Mouse (Mus musculus) spleen, adult 2 months (tissue): Measurements from ENCODE around the gene Prpf4. TPM values are rescaled to one million over a fixed set of nuclear protein-coding genes. Genes with fewer than 3 reads are reported as not detected.

ENCODE experiments used
- DNase-seq, 2 experiments: peaks; one replicate each; pipeline versions ENCODE4 v3.0.0 to v3.0.0-alpha.2; 2012 to 2021; ENCODE audit warnings: low spot score in 2 of 2, low read depth in 1 of 2
- H3K27ac ChIP-seq: fragments of 200-500 bp; 2 replicates; pipeline ENCODE4 v1.5.1; 2012; ENCODE audit warnings: low read length, inconsistent platforms; ENCODE audit not compliant: insufficient read depth
- H3K27me3 ChIP-seq: fragments of 200-500 bp; 2 replicates; pipeline ENCODE4 v1.6.1; 2012; ENCODE audit warnings: mild to moderate bottlenecking, moderate library complexity, low read length, inconsistent platforms; ENCODE audit not compliant: control insufficient read depth, insufficient read depth
- H3K36me3 ChIP-seq: fragments of 200-500 bp; 2 replicates; pipeline ENCODE4 v1.6.1; 2012; ENCODE audit warnings: mild to moderate bottlenecking, low read length, inconsistent platforms; ENCODE audit not compliant: control insufficient read depth, insufficient read depth
- H3K4me1 ChIP-seq: fragments of 200-500 bp; 2 replicates; pipeline ENCODE4 v1.6.1; 2011; ENCODE audit warnings: inconsistent platforms; ENCODE audit not compliant: control insufficient read depth, insufficient read depth, insufficient read length
- H3K4me3 ChIP-seq: fragments of 200-500 bp; 2 replicates; pipeline ENCODE4 v1.5.1; 2011; ENCODE audit warnings: mild to moderate bottlenecking, inconsistent platforms; ENCODE audit not compliant: insufficient read depth, insufficient read length; ENCODE audit errors: extremely low read depth
- CTCF ChIP-seq: fragments of 200-500 bp; IDR thresholded peaks from 2 replicates; pipeline ENCODE4 v1.5.1; 2011; ENCODE audit warnings: mild to moderate bottlenecking, inconsistent platforms; ENCODE audit not compliant: insufficient read depth, insufficient read length, insufficient replicate concordance; ENCODE audit errors: extremely low read depth
- POLR2A ChIP-seq: fragments of 200-500 bp; IDR thresholded peaks from 2 replicates; pipeline ENCODE4 v1.6.1; 2011; ENCODE audit warnings: low read depth, low read length, inconsistent platforms
- WGBS: fragments of 180-500 bp; shearing (Covaris S2); methylation state at CpG from one replicate; pipeline ENCODE4 v1.1.7; 2018; 5-methylcytosine and 5-hydroxymethylcytosine counted together
- polyA plus RNA-seq: library from polyadenylated mRNA; depleted of rRNA; stranded (reverse); fragments of >200 nt; gene quantifications from 2 replicates; pipeline ENCODE4 v1.2.3, GENCODE M21; 2012

Prpf4 gene
- polyA plus RNA-seq, 1 experiment: 9.4 TPM

- Histone ChIP-seq H3K36me3 (no peaks in the 10 kb centered on the region), H3K27ac (no peak overlapping the region), H3K4me3 (no peak overlapping the region), H3K4me1 (peaks cover 10% of the 10 kb centered on the region), H3K27me3 (no peaks in the 10 kb centered on the region)
- TF ChIP-seq POLR2A (no peak), CTCF (no peak)
- DNase-seq: peak in 1 of 2 experiments; percentile 7
- 39% methylated on average over 2 of the region's 2 CpGs for WGBS
These were observed 46.2 kb upstream of the Prpf4 start for GRCm38 (mm10) chr4:62362437-62362836.

DNA sequence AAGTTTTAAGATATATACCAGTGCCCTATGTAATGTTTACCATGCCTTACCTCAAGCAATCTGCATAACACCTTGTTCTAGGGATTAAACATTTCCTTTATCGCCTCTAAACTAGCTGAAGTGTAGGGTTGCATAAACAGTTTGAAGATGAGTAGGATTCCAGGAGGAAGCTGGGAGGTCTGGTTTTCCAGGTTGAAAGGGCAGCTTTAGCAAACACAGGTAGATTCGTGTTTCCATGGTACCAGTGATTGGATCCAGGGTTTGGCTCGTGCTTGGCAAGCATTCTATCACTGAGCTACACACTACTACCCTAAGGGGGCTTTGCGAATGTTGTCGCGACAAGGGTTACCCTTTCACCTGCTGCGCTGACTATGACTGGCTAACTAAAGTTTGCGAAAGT lies 44.3 kb upstream of the Prpf4 start:
- H3K4me1 ChIP-seq: peaks cover 6% of the 10 kb centered on the region
- no peak for TF ChIP-seq POLR2A
- 95% methylated on average over 8 of the region's 8 CpGs for WGBS
- DNase-seq: no peak
- H3K27ac ChIP-seq: no peak overlapping the region
- no peaks in the 10 kb centered on the region for H3K27me3 ChIP-seq
- H3K36me3 ChIP-seq: no peaks in the 10 kb centered on the region
- H3K4me3 ChIP-seq: no peak overlapping the region

- DNase-seq: no peak
- WGBS: 88% methylated on average over 4 of the region's 4 CpGs
These were observed 42.3 kb upstream of the Prpf4 start for GRCm38 (mm10) chr4:62366291-62366690.

DNA sequence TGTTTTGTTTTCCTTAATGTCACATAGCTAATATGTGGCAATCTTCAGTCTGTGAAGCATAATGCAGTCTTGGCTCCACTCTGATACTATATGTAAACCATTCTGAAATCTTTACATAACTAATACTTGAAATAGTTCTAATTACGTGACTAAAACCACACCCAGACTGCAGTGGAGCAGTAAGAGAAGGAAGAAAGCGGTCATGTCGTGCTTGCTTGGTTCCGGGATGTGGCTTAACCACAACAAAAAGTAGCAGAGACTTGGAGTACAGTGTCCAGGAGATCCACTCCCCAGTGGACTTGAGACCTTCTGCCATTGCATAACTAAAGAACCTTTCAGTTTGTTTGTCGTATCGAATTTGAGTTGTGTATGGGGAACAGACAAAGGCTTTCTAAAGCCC lies 41.0 kb upstream of the Prpf4 start:
- H3K4me1 ChIP-seq: peaks cover 2% of the 10 kb centered on the region
- peak in 1 of 2 experiments; percentile 12 for DNase-seq
- no peak for TF ChIP-seq POLR2A
- no peak for TF ChIP-seq CTCF
- H3K4me3 ChIP-seq: no peak overlapping the region
- no peaks in the 10 kb centered on the region for H3K27me3 ChIP-seq
- 27% methylated on average over 6 of the region's 6 CpGs for WGBS
- no peaks in the 10 kb centered on the region for H3K36me3 ChIP-seq
- no peak overlapping the region for H3K27ac ChIP-seq

More at GRCm38 (mm10) chr4:62366291-62366690, 42.3 kb upstream of the Prpf4 start:
- no peak overlapping the region for H3K27ac ChIP-seq
- H3K27me3 ChIP-seq: no peaks in the 10 kb centered on the region
- TF ChIP-seq POLR2A: no peak
- no peak for TF ChIP-seq CTCF
- peaks cover 2% of the 10 kb centered on the region for H3K4me1 ChIP-seq
- H3K4me3 ChIP-seq: no peak overlapping the region
- no peaks in the 10 kb centered on the region for H3K36me3 ChIP-seq

DNA sequence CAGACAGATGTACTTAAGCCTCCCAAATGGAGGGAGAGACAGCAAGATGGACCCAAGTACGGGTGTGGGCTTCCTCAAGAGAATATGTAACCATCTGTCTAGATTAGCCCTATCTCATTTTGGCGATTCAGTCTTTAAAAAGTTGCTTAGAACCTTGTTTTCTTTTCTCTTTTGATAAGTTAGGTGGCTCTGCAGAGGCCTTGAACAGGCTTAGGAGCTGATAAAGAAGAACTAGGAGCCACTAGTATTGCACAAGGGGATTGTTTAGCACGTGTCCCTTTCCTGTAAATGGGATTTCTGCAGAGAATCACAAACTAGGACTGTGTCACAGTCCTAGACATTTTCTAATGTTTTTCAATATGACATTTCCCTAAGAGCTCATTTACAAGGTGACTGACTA lies 39.5 kb upstream of the Prpf4 start:
- no peak for TF ChIP-seq POLR2A
- no peak for TF ChIP-seq CTCF
- Histone ChIP-seq H3K27me3 (no peaks in the 10 kb centered on the region), H3K4me1 (peaks cover 2% of the 10 kb centered on the region), H3K27ac (no peak overlapping the region), H3K36me3 (no peaks in the 10 kb centered on the region), H3K4me3 (no peak overlapping the region)
- DNase-seq: no peak
- 72% methylated on average over 3 of the region's 3 CpGs for WGBS

DNA sequence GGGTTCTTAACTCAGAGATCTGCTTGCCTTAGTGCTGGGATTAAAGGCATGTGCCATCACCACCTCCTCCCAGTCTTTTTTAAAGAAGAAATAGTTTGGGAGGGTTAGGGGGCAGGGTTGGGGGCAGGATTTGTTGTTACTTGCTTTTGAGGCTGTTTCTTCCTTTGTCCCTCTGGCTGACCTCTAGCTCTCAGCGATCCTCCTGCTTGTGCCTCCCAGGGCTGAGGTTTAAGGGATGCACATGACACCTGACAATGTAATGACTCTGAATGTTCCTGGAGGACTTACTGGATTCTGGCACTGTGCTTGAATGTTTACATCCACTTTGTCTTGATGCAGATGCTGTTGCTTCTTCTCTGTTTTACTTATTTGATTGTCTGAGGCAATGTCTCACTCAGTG lies 36.2 kb upstream of the Prpf4 start:
- TF ChIP-seq POLR2A: no peak
- no peak for TF ChIP-seq CTCF
- no peaks in the 10 kb centered on the region for H3K27me3 ChIP-seq
- no peaks in the 10 kb centered on the region for H3K36me3 ChIP-seq
- no peaks in the 10 kb centered on the region; the same call in 1 of the 2 replicates for H3K4me1 ChIP-seq
- DNase-seq: no peak
- H3K27ac ChIP-seq: no peak overlapping the region
- no peak overlapping the region for H3K4me3 ChIP-seq
- 92% methylated on average over 1 of the region's 1 CpGs for WGBS

DNA sequence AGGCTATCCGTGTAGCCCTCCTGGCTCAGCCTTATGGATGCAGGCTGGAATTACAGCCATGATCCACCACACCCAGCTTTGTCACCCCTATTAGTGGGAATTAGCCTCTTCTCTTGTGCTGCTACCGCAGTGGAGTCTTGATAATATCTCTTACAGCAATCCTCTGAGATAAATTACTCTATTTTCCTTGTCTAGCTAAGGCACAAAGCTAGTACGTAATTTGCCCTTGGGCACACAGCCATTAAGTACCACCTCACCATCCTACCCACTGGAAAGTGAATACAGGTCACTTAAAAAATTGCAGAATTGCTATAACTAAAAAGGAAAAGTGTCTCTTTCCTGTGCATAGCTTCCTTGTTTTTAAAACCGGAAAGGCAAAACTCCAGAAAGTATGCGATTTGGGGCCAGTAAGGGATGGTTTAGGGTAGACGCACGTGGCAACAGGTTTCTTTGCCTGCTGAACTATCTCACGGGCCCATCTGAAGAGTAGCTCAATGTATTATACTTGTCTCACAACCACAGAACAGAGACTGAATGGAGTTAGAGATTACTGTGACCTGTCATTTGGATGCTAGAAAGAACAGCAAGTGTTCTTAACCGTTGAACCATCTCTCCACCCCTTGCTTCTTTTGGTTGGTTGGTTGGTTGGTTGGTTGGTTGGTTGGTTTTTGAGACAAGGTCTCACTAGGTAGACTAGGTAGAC lies 35.6 kb upstream of the Prpf4 start:
- WGBS: 72% methylated on average over 9 of the region's 9 CpGs
- DNase-seq: no peak
- Histone ChIP-seq H3K27me3 (no peaks in the 10 kb centered on the region), H3K4me1 (no peaks in the 10 kb centered on the region; the same call in 1 of the 2 replicates), H3K36me3 (no peaks in the 10 kb centered on the region), H3K4me3 (no peak overlapping the region), H3K27ac (no peak overlapping the region)
- no peak for TF ChIP-seq POLR2A
- TF ChIP-seq CTCF: no peak
